Mouse (Mus musculus) erythroblast, embryonic 14.5 days (primary cell): ENCODE data around the gene Nup210.

Experiments
- GATA1 ChIP-seq: IDR thresholded peaks from 2 replicates; pipeline ENCODE4 v1.6.1; 2012; ENCODE audit warnings: low read length, inconsistent platforms, mixed read lengths
- TAL1 ChIP-seq: IDR thresholded peaks from 3 replicates; pipeline ENCODE4 v1.6.1; 2012; ENCODE audit warnings: low read length, inconsistent platforms, mixed read lengths

GRCm38 (mm10) chr6:91164584-91164983 is 48.0 kb upstream of the Nup210 start:
- TF ChIP-seq TAL1 (no peak), GATA1 (no peak)
